Mouse (Mus musculus) limb, embryonic 12.5 days (tissue): ENCODE data around the gene 9430015G10Rik. TPM values are rescaled to one million over a fixed set of nuclear protein-coding genes. Genes with fewer than 3 reads are reported as not detected.
A peak's percentile ranks its signal among the peaks of the same experiment; 100 is the strongest.
"Not testable (repeated sequence)": the region's sequence is repeated elsewhere in the genome, so short reads cannot be mapped to it uniquely, and the experiment has no call there.

ENCODE experiments used
- ATAC-seq: fragments of 200-750 bp; cut with Nextera tagmentation; 2 replicates; pipeline ENCODE4 v1.8.0; 2017; ENCODE audit warnings: low read depth, moderate TSS enrichment; ENCODE audit not compliant: insufficient number of reproducible peaks, insufficient read depth, low FRiP score, low TSS enrichment
- H3K27ac ChIP-seq: fragments of 300-500 bp; sonication (generic); 2 replicates; pipeline ENCODE4 v1.5.1; 2016; ENCODE audit warnings: mild to moderate bottlenecking, moderate library complexity
- H3K27me3 ChIP-seq: fragments of 300-500 bp; sonication (generic); 2 replicates; pipeline ENCODE4 v1.6.1; 2016; ENCODE audit warnings: mild to moderate bottlenecking, moderate library complexity
- H3K36me3 ChIP-seq: fragments of 300-500 bp; sonication (generic); 2 replicates; pipeline ENCODE4 v1.6.1; 2016; ENCODE audit warnings: mild to moderate bottlenecking, moderate library complexity
- H3K4me1 ChIP-seq: fragments of 300-500 bp; sonication (generic); replicated peaks from 2 replicates; pipeline ENCODE4 v1.6.1; 2016
- H3K4me2 ChIP-seq: fragments of 300-500 bp; sonication (generic); 2 replicates; pipeline ENCODE4 v1.6.1; 2016; ENCODE audit warnings: mild to moderate bottlenecking, moderate library complexity
- H3K4me3 ChIP-seq: fragments of 300-500 bp; sonication (generic); replicated peaks from 2 replicates; pipeline ENCODE4 v1.5.1; 2016; ENCODE audit warnings: mild to moderate bottlenecking
- H3K9ac ChIP-seq: fragments of 300-500 bp; sonication (generic); replicated peaks from 2 replicates; pipeline ENCODE4 v1.6.1; 2016; ENCODE audit warnings: mild to moderate bottlenecking, moderate library complexity
- H3K9me3 ChIP-seq: fragments of 300-500 bp; sonication (generic); 2 replicates; pipeline ENCODE4 v1.6.1; 2016; ENCODE audit warnings: mild to moderate bottlenecking, moderate library complexity
- WGBS: fragments of 180-500 bp; shearing (Covaris S2); methylation state at CpG from one replicate; pipeline ENCODE4 v1.1.7; 2016; 5-methylcytosine and 5-hydroxymethylcytosine counted together
- polyA plus RNA-seq: library from polyadenylated mRNA; unstranded; fragments of >200 nt; fragmentation: Nextera tagmentation; extraction: Ambion mirVana; gene quantifications from 2 replicates; pipeline ENCODE4 v1.2.1, GENCODE M21; 2016

The 9430015G10Rik gene
- polyA plus RNA-seq, 1 experiment from 2014 or later, result 59.9 TPM

DNA sequence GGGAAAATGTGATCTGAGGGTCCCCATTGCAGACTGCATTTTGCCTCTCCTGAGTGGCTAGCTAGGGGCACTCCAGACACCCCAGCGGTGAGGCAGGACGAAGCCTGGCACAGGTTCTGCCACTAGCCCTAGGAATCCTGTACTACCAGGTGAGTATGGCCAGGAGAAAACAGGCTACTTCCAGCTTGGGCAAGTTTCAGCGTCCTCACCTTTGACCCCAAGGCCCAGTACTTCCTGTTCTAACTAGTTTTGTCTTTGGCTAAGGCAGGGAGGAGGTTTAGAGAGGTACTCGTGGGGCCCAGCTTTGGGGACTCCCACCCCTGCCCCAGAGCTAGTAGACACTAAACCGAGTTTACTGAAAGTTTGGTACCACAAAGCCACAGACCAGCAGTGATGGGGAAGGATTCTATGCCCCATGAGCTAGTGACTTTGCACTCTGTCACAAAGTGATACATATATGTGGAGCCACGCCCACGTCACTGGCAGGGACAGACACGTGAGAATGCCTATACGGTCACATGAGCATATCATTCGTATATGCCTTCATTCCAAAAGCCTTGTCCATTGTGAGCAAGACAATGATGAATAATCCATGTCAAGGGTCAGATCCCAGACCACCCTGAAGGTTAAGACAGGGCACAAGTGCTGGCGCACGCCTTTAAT lies 24.3 kb downstream of the 9430015G10Rik start:
- Histone ChIP-seq H3K4me3 (no peak overlapping the region), H3K36me3 (no peaks in the 10 kb centered on the region), H3K9ac (no peak overlapping the region), H3K9me3 (peaks cover 10% of the 10 kb centered on the region; the same call in 1 of the 2 replicates), H3K4me1 (no peaks in the 10 kb centered on the region), H3K27me3 (no peaks in the 10 kb centered on the region), H3K4me2 (no peak overlapping the region), H3K27ac (no peak overlapping the region)
- ATAC-seq, result no peak
- 81% methylated on average over 12 of the region's 12 CpGs for WGBS

DNA sequence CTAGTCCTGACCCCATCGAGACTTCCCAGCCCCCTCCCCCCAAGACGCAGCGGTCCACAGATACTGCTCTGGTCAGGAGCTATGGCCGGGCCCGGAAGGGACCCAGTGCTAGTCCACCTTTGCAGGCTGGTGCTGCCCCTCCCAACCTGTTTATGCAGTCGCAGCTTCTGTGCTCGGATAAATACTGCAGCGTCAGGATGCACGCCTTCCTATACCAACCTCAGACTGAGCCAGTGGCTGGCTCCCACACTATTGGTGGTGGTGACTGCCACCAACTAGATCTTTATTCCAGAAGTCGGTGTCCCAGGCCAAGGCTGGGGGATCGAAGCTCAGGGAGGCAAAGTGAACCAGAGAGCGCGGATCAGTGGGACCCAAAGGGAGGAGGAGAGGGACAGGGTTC lies 25.3 kb downstream of the 9430015G10Rik start:
- H3K9me3 ChIP-seq, result peaks cover 10% of the 10 kb centered on the region; the same call in 1 of the 2 replicates
- no peak overlapping the region for H3K27ac ChIP-seq
- 0 out of 2 replicates have a peak, but pooled peaks have one; percentile 31 for ATAC-seq
- no peak overlapping the region for H3K9ac ChIP-seq
- 94% methylated on average over 13 of the region's 13 CpGs for WGBS
- H3K4me2 ChIP-seq, result no peak overlapping the region
- H3K4me3 ChIP-seq, result no peak overlapping the region
- no peaks in the 10 kb centered on the region for H3K4me1 ChIP-seq
- H3K36me3 ChIP-seq, result no peaks in the 10 kb centered on the region
- H3K27me3 ChIP-seq, result no peaks in the 10 kb centered on the region

DNA sequence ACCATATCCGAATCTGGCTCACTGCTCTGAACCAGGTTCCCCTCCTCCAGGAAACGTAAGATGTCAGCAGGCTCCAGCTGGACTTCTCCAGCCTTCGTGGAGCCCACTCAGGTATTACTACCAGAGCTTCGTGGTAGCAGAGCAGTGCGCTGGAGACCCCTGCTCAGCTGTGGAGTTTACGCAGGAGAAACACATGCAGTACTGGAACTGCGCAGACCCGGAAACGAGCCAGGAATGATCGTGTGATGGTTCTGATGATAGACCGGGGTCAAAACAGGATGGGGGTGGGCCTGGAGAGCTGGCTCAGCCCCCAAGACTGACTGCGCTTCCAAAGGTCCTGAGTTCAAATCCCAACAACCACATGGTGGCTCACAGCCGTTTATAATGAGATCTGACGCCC lies 26.0 kb downstream of the 9430015G10Rik start:
- no peak overlapping the region for H3K4me3 ChIP-seq
- ATAC-seq, result no peak
- H3K36me3 ChIP-seq, result no peaks in the 10 kb centered on the region
- no peaks in the 10 kb centered on the region for H3K27me3 ChIP-seq
- no peaks in the 10 kb centered on the region for H3K4me1 ChIP-seq
- H3K27ac ChIP-seq, result no peak overlapping the region
- no peak overlapping the region for H3K9ac ChIP-seq
- no peak overlapping the region for H3K4me2 ChIP-seq
- peaks cover 10% of the 10 kb centered on the region; the same call in 1 of the 2 replicates for H3K9me3 ChIP-seq
- 94% methylated on average over 14 of the region's 14 CpGs for WGBS

DNA sequence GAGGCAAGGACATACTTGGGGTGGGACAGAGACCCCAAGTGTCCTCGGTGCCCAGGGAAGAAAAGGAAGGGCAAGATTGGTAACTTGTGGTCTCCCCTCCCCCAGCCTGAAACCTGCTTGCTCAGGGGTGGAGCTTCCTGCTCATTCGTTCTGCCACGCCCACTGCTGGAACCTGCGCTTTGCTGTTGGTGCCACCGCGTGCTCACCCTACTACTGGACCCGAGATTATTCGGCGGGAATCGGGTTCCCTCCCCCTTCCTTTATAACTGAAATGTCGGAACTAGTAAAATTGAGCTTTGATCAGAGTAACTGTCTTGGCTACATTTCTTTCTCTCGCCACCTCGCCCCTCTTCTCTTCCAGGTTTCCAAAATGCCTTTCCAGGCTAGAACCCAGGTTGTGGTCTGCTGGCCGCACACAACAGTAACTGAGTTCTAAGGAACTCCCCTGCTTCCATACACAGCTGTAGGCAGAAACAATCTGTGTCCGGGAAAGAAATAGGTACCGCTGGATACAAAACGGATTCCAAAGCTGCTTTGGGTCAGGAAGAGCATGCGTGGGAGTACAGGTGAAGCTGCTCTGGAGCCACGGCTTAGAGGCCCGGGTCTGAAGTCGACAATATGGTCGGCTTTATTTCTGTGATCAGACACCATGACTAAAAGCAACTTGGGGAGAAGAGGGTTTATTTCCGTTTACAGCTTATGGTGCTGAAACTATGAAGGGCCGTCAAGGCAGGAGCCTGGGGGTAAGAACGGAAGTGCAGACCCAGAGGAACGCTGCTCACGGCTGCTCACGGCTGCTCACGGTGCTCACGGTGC lies 26.7 kb downstream of the 9430015G10Rik start:
- Histone ChIP-seq H3K4me3 (no peak overlapping the region), H3K36me3 (no peaks in the 10 kb centered on the region), H3K27me3 (no peaks in the 10 kb centered on the region), H3K4me2 (no peak overlapping the region), H3K27ac (no peak overlapping the region), H3K9ac (no peak overlapping the region), H3K9me3 (peaks cover 10% of the 10 kb centered on the region; the same call in 1 of the 2 replicates), H3K4me1 (no peaks in the 10 kb centered on the region)
- no peak for ATAC-seq
- 92% methylated on average over 30 of the region's 30 CpGs for WGBS

GRCm38 (mm10) chr4:156150887-156151286 lies 41.1 kb downstream of the 9430015G10Rik start:
- 90% methylated on average over 10 of the region's 10 CpGs for WGBS
- not testable (repeated sequence) for H3K4me2 ChIP-seq, ATAC-seq, H3K4me1 ChIP-seq, H3K4me3 ChIP-seq, H3K27ac ChIP-seq, H3K27me3 ChIP-seq, H3K9ac ChIP-seq, H3K36me3 ChIP-seq, H3K9me3 ChIP-seq

DNA sequence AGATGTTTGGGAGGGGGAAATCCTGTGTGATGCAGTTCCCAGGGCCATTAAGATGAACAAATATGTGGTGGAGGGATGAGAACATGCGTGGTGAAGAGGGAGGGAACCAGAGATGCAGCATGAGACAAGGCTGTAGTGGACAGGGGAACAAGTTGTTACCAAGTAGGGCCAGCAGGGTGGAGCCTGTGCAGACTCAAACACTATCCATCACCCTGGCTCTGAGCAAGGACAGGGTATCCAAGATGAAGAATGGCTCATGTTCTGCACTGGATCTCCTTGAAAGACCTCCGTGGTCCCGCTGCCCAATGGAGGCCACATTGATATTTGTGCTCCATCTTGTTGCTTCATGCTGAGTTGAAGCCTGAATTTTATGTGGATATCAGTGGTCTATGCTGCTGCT lies 45.0 kb downstream of the 9430015G10Rik start:
- no peak overlapping the region for H3K9ac ChIP-seq
- no peaks in the 10 kb centered on the region for H3K36me3 ChIP-seq
- peaks cover 17% of the 10 kb centered on the region; the same call in 1 of the 2 replicates for H3K9me3 ChIP-seq
- H3K27ac ChIP-seq, result no peak overlapping the region
- H3K4me2 ChIP-seq, result no peak overlapping the region
- H3K4me1 ChIP-seq, result no peaks in the 10 kb centered on the region
- ATAC-seq, result no peak
- H3K27me3 ChIP-seq, result no peaks in the 10 kb centered on the region
- H3K4me3 ChIP-seq, result no peak overlapping the region
- WGBS, result 91% methylated on average over 3 of the region's 3 CpGs

- Histone ChIP-seq H3K27ac (no peak overlapping the region), H3K36me3 (peaks cover 93% of the 10 kb centered on the region), H3K9me3 (peaks cover 13% of the 10 kb centered on the region), H3K4me3 (no peak overlapping the region), H3K4me1 (no peaks in the 10 kb centered on the region), H3K27me3 (no peaks in the 10 kb centered on the region), H3K4me2 (no peak overlapping the region), H3K9ac (no peak overlapping the region)
- ATAC-seq, result no peak
- 91% methylated on average over 9 of the region's 9 CpGs for WGBS
These were observed 56.7 kb downstream of the 9430015G10Rik start for GRCm38 (mm10) chr4:156166477-156166876.

DNA sequence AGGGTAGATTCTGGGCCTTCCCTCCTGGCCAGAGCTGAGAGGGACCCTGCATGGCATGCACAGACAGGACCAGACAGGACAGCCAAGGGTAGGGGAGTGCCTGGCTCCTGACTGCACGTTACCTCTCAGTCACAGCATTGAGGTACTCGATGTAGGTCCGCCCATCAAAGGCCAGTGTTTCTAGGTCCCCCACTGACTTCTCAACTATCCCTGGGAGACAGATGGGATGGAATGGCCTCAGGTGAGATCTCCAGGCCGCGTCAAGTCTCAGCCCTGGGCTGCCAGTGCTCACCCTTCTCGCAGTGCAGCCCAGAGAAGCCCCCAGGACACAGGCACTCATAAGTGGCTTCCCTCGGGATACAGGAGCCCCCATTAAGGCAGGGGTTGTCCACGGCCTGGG lies 58.8 kb downstream of the 9430015G10Rik start:
- 91% methylated on average over 8 of the region's 8 CpGs for WGBS
- Histone ChIP-seq H3K27me3 (no peaks in the 10 kb centered on the region), H3K27ac (no peak overlapping the region), H3K9me3 (no peaks in the 10 kb centered on the region), H3K4me2 (no peak overlapping the region), H3K36me3 (peaks cover 100% of the 10 kb centered on the region), H3K9ac (no peak overlapping the region), H3K4me1 (no peaks in the 10 kb centered on the region), H3K4me3 (no peak overlapping the region)
- ATAC-seq, result no peak

GRCm38 (mm10) chr4:156169129-156169528 lies 59.3 kb downstream of the 9430015G10Rik start:
- Histone ChIP-seq H3K9me3 (no peaks in the 10 kb centered on the region), H3K36me3 (peaks cover 100% of the 10 kb centered on the region), H3K27ac (no peak overlapping the region), H3K4me2 (no peak overlapping the region), H3K4me3 (no peak overlapping the region), H3K27me3 (no peaks in the 10 kb centered on the region), H3K9ac (no peak overlapping the region), H3K4me1 (no peaks in the 10 kb centered on the region)
- no peak for ATAC-seq
- 95% methylated on average over 10 of the region's 10 CpGs for WGBS

DNA sequence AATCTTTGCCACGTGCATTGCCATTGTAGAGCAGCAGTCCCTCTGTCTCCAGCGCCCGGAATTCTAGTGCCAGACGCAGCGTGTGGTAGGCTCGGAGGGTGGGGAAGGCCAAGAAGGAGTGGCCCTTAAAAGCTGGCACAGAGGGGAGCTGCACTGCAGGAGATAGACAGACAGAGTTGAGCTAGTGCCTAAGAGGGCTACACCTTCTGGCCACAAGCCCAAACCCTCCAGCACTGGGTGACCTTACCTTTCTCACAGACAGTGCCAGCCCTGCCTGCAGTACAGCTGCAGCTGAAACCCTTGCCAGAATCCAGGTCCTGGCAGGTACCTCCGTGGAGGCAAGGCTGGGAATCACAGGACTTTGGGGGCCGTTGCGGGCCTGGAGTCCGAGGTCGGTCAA lies 62.0 kb downstream of the 9430015G10Rik start:
- Histone ChIP-seq H3K9ac (no peak overlapping the region), H3K9me3 (no peaks in the 10 kb centered on the region), H3K27me3 (no peaks in the 10 kb centered on the region), H3K4me1 (no peaks in the 10 kb centered on the region), H3K36me3 (peaks cover 100% of the 10 kb centered on the region), H3K4me3 (no peak overlapping the region), H3K27ac (no peak overlapping the region), H3K4me2 (no peak overlapping the region)
- no peak for ATAC-seq
- WGBS, result 97% methylated on average over 11 of the region's 11 CpGs
